Mouse (Mus musculus): ENCODE data around the gene Tpst2.
A peak's percentile ranks its signal among the peaks of the same experiment; 100 is the strongest.

Gene Tpst2

GRCm38 (mm10) chr5:112276267-112276873 is at the start of gene Tpst2:
TSS of gene Tpst2 (plus strand) at chr5:112276691.
- peak; percentile 100 for DNase-seq (ENCODE audit: low spot score)

- no peak for DNase-seq (ENCODE audit: low spot score)
Measured at GRCm38 (mm10) chr5:112227354-112227753, 49.1 kb upstream of the Tpst2 start.

GRCm38 (mm10) chr5:112227898-112228239 is 48.6 kb upstream of the Tpst2 start:
- no peak for DNase-seq (ENCODE audit: low spot score)

DNA sequence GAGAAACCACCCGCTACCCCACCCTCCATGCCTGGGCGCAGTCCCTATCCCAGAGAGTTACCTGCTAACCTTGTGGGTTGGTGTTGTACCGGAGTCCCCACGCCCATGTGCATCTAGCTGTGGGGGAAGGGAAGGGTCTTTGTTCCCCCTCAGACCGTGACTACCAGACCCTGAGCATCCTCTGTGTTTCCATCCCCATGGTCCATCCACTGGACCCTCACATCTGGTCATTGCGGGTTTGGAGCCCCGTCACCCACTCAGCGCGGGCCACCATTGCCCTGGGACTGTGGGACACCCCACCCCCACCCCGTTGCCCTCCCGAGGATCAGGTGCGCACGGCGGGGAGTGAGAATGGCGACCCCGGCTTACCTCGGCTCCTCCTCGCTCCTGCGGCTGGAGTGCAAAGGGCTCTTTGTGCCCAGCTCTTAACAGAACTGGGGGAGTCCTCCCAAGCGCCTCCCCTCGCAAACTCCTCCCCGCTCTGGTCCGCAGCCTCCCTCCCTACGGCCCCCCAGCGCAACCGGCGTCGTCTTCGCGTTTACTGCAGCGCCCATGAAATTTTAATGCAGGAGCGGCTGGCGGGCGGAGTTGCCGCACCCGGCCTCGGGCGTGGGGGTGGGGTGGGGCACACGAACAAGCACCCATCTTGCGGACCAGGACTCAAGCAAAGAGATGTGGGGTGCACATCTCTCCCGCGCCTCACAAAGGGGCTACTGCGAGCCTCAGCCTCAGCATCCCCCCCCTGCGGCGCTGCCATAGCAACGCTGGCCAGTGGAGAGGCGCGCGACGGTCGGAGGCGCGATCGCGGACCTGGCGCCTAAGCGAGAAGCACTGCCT is 48.0 kb upstream of the Tpst2 start:
- DNase-seq (ENCODE audit: low spot score) = no peak

GRCm38 (mm10) chr5:112235806-112236205 is 40.7 kb upstream of the Tpst2 start:
- no peak for DNase-seq (ENCODE audit: low spot score)

- DNase-seq (ENCODE audit: low spot score) = no peak
Measured at GRCm38 (mm10) chr5:112236631-112237030, 39.9 kb upstream of the Tpst2 start.

DNA sequence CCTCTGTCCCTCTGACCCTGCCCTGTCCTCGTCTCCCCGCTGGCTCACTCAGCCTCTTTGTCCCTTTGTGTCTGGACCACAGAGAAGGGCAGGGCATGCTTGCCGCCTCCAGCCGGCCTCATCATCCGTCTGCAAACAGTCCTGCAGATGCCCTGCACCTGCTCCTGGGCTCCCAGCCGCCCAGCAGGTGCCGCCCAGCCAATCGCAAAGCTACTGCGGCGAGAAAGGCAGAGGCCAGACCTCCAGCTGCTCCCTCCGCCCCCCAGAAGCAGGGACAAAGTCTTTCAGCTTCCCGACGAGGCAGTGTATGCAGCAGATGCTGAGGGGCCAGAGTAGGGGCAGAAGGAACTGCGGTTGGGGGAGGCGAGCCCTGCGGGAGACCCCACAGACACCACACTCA is 39.1 kb upstream of the Tpst2 start:
- DNase-seq (ENCODE audit: low spot score) = no peak

- no peak for DNase-seq (ENCODE audit: low spot score)
Measured at GRCm38 (mm10) chr5:112237866-112238570, 38.5 kb upstream of the Tpst2 start.

- DNase-seq (ENCODE audit: low spot score) = no peak
Measured at GRCm38 (mm10) chr5:112238781-112239482, 37.6 kb upstream of the Tpst2 start.

- peak; percentile 84 for DNase-seq (ENCODE audit: low spot score)
Measured at GRCm38 (mm10) chr5:112240761-112241160, 35.7 kb upstream of the Tpst2 start.

- no peak for DNase-seq (ENCODE audit: low spot score)
Measured at GRCm38 (mm10) chr5:112241849-112242248, 34.6 kb upstream of the Tpst2 start.

DNA sequence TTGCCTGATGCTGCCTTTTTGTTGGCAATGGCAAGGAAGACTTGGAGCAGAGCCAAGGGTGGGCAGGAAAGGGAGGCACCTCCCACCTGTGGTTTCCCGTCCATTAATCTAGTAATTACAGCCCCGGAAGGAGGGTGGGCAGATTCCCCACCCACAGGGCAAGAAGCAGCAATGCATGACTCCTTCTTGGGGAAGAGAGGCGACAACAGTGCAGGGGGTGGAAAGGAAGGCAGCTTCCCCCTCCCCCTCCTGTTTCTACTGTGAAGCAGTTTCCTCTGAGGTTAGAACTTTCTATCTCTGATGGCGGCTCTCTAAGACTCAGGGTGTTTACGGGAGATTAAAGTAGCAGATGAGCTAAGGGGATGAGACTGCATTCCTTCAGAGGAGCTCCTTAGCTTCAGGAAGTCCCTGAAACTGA is 34.1 kb upstream of the Tpst2 start:
- no peak for DNase-seq (ENCODE audit: low spot score)

GRCm38 (mm10) chr5:112243041-112243440 is 33.5 kb upstream of the Tpst2 start:
- DNase-seq (ENCODE audit: low spot score) = no peak

GRCm38 (mm10) chr5:112243539-112244274 is 32.8 kb upstream of the Tpst2 start:
- no peak for DNase-seq (ENCODE audit: low spot score)

DNA sequence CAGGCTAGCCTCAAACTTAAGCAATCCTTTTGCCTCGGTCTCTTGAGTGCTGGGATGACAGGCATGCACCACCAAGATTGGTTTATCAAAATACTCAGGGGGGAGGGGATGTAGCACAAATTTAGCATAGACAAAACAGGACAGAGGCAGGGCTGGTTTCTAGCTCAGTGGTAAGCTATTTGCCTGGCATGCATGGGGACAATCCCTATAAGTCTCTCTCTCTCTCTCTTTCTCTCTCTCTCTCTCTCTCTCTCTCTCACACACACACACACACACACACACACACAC is 32.3 kb upstream of the Tpst2 start:
- DNase-seq (ENCODE audit: low spot score) = no peak

- no peak for DNase-seq (ENCODE audit: low spot score)
Measured at GRCm38 (mm10) chr5:112244890-112245615, 31.4 kb upstream of the Tpst2 start.

DNA sequence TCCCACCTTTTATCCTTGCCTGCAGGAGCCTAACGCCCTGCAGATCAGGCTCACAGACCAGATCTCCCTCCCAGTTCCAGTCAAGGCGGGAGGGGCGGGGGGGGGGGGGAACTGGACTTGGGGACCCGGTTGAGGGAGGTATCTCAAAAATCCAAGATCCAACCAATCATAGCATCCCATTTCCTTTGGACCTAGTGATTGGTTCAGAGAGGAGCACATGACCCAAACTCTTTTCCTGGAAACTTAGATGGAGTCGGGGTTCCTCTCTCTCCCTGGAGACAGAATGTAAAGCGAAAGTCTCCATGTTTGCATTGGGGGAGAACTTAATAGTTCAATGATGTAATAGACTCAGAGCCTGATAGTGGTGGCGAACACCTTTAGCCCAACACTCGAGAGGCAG is 29.1 kb upstream of the Tpst2 start:
- no peak for DNase-seq (ENCODE audit: low spot score)

- DNase-seq (ENCODE audit: low spot score) = no peak
Measured at GRCm38 (mm10) chr5:112249106-112249505, 27.4 kb upstream of the Tpst2 start.

DNA sequence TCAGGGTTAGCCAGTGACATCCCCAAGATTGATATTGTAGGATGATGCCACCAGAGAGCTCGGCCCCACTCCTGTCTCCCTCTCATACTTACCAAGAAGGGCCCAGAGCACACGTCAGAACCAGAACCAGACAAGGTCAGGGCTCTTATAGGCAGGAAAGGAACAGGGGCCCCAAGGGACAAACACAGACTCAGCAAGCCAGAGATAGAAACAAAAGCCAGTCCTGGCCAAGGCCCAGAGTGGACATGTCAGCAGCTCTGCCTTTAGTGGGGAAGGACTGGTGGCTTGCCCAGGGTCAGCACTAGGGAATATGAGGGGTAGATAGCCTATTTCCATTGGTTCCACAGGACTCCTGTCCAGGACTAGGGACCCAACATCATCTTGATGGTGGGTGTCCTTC is 24.1 kb upstream of the Tpst2 start, which contains the start of gene Cryba4:
Cryba4 (minus strand) TSS at position 119 of the 400 bp plus-strand sequence.
- no peak for DNase-seq (ENCODE audit: low spot score)

GRCm38 (mm10) chr5:112253169-112253568 is 23.3 kb upstream of the Tpst2 start:
- DNase-seq (ENCODE audit: low spot score) = no peak

DNA sequence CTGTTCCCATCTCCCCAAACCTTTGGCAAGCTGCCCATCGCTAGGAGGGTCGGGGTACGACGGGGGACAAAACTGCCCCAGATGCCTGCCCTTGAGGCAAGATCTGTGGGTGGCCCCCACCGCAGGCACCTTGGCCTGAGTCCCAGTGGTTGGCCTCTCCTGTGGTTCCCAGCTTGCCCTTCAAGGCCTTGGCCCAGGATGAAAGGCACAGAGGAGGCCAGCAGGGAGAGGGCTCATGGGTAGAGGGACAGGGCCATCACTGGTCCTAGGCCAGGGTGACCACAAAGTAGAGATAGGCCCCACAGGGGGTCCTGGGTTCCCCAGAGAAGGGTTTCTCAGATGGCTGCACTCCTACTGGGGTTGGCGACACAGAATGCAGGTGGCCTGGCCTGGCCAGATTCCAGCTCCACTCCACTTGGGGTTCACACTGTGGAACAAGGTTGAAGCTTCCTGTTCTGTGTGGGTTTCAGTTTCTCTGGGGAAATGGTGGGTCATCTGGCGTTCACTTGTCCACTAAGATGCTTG is 22.1 kb upstream of the Tpst2 start:
- DNase-seq (ENCODE audit: low spot score) = peak; percentile 85

Measured in ovary, postnatal 36 days (tissue).